Mouse (Mus musculus) embryonic facial prominence, embryonic 13.5 days (tissue): Measurements from ENCODE around the gene Stag1. TPM values are rescaled to one million over a fixed set of nuclear protein-coding genes. Genes with fewer than 3 reads are reported as not detected.

Experiments
- ATAC-seq: fragments of 200-750 bp; cut with Nextera tagmentation; 2 replicates; pipeline ENCODE4 v1.8.0; 2017; ENCODE audit warnings: low read depth; ENCODE audit not compliant: insufficient number of reproducible peaks, insufficient read depth, low FRiP score, low TSS enrichment
- H3K27ac ChIP-seq: fragments of 300-500 bp; sonication (generic); 2 replicates; pipeline ENCODE4 v1.5.1; 2015; ENCODE audit warnings: moderate library complexity, mild to moderate bottlenecking, inconsistent platforms
- H3K27me3 ChIP-seq: fragments of 300-500 bp; sonication (generic); 2 replicates; pipeline ENCODE4 v1.6.1; 2015; ENCODE audit warnings: mild to moderate bottlenecking, inconsistent platforms
- H3K36me3 ChIP-seq: fragments of 300-500 bp; sonication (generic); 2 replicates; pipeline ENCODE4 v1.6.1; 2015; ENCODE audit warnings: mild to moderate bottlenecking, inconsistent platforms
- H3K4me1 ChIP-seq: fragments of 300-500 bp; sonication (generic); 2 replicates; pipeline ENCODE4 v1.6.1; 2015; ENCODE audit warnings: inconsistent platforms
- H3K4me2 ChIP-seq: fragments of 300-500 bp; sonication (generic); 2 replicates; pipeline ENCODE4 v1.6.1; 2015; ENCODE audit warnings: moderate library complexity, mild to moderate bottlenecking, inconsistent platforms
- H3K4me3 ChIP-seq: fragments of 300-500 bp; sonication (generic); 2 replicates; pipeline ENCODE4 v1.5.1; 2015; ENCODE audit warnings: mild to moderate bottlenecking, inconsistent platforms
- H3K9ac ChIP-seq: fragments of 300-500 bp; sonication (generic); 2 replicates; pipeline ENCODE4 v1.6.1; 2015; ENCODE audit warnings: mild to moderate bottlenecking, inconsistent platforms
- H3K9me3 ChIP-seq: fragments of 300-500 bp; sonication (generic); 2 replicates; pipeline ENCODE4 v1.6.1; 2016; ENCODE audit warnings: inconsistent platforms
- WGBS: fragments of 180-500 bp; shearing (Covaris S2); methylation state at CpG from one replicate; pipeline ENCODE4 v1.1.7; 2015; ENCODE audit warnings: mixed read lengths; 5-methylcytosine and 5-hydroxymethylcytosine counted together
- polyA plus RNA-seq: library from polyadenylated mRNA; unstranded; fragments of >200 nt; fragmentation: Nextera tagmentation; extraction: Ambion mirVana; gene quantifications from 2 replicates; pipeline ENCODE4 v1.2.1, GENCODE M21; 2015

Stag1 gene
- polyA plus RNA-seq, 1 experiment from 2014 or later: 60.1 TPM

DNA sequence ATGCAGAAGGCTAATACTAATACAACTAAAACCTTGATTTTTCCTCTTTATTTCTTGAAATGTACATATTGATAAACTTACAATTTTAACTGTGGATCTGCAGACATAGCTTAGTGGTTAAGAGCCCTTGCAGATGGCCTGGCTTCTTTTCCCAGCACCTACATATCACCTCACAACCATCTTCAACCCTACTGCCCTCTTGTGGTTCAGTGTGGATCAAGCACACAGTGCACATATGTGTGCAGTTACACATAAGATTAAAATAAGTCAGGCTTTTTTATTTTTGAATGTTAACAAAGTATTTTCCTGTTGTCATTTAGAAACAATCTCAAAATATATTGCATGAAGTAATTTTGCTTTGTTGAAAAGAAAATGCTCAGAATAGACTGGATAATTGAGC, 312.8 kb downstream of the Stag1 start:
- Histone ChIP-seq H3K4me1 (no peaks in the 10 kb centered on the region), H3K9me3 (no peaks in the 10 kb centered on the region), H3K27ac (no peak overlapping the region), H3K36me3 (peaks cover 29% of the 10 kb centered on the region), H3K9ac (no peak overlapping the region), H3K4me2 (no peak overlapping the region), H3K4me3 (no peak overlapping the region), H3K27me3 (no peaks in the 10 kb centered on the region)
- ATAC-seq: no peak

DNA sequence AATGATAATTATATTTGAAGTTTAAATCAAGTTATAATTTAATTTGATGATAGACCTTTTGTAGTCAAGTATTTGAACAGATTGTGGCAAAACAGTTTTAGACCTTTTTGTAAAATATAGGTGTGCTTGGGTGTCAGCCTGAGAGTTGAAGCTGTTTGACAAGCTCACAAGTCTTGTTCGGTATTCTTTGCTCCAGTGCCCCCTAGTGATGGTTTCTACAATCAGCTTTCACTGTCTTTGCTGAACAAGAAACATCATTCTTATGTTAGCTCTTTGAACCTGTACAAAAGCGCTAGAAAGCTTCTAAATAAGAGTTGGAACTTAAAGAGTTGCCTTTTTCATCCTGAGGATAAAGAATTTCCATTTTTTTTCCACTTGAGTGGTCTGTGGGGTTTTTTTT, 319.5 kb downstream of the Stag1 start:
- WGBS: 50% methylated on average over 2 of the region's 2 CpGs

DNA sequence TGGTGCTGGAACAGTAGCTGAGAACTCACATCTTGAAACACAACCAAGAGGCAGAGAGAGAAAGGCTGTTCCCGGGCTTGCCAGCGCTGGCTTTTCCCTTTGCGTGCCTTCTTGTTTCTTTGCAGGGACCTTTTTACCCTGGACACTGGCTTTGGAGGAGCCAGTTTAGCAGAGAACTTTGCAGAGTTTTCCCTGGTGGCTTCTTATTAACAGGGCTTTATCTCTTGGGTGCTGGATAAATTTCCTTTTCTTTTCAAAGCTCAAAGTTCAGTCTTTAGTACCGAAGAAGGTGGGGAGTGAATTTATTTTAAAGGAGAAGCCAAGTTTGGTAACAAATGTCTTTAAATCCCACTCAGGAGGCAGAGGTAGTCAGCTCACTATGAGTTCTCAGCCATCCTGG, 329.0 kb downstream of the Stag1 start:
- Histone ChIP-seq H3K9me3 (0 out of 2 replicates have a peak, but pooled peaks cover 3% of the 10 kb centered on the region), H3K36me3 (peaks cover 40% of the 10 kb centered on the region), H3K4me2 (no peak overlapping the region), H3K9ac (no peak overlapping the region), H3K4me1 (no peaks in the 10 kb centered on the region), H3K4me3 (no peak overlapping the region), H3K27me3 (no peaks in the 10 kb centered on the region), H3K27ac (no peak overlapping the region)
- ATAC-seq: no peak
- WGBS: 95% methylated on average over 4 of the region's 4 CpGs

More for the DNA sequence above, 319.5 kb downstream of the Stag1 start:
- ATAC-seq: no peak
- H3K4me1 ChIP-seq: no peaks in the 10 kb centered on the region
- no peak overlapping the region for H3K4me3 ChIP-seq
- no peaks in the 10 kb centered on the region for H3K9me3 ChIP-seq
- no peak overlapping the region for H3K4me2 ChIP-seq
- no peak overlapping the region for H3K27ac ChIP-seq
- H3K9ac ChIP-seq: no peak overlapping the region
- H3K36me3 ChIP-seq: no peaks in the 10 kb centered on the region
- H3K27me3 ChIP-seq: no peaks in the 10 kb centered on the region

DNA sequence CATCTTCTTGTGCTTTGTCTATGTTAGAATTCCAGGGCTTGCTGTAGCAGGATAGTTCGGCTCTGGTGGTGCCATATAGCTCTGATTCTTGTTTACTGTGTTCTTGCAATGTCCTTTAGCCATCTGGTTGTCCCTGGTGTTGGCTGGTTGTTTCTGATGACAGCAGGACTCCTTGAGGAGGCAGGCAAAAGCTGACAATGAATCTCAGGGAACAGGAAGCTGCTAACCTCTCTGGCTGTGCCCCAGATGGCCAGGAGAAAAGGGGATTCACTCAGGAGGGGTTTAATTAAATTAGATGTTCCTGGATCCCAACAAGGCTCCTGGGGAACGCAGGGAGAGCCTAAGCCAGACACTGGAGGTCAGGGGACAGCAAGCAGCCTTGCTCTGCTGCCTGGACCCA, 344.4 kb downstream of the Stag1 start:
- WGBS: 50% methylated on average over 2 of the region's 2 CpGs
- H3K36me3 ChIP-seq: peaks cover 10% of the 10 kb centered on the region
- H3K9me3 ChIP-seq: no peaks in the 10 kb centered on the region
- no peaks in the 10 kb centered on the region for H3K27me3 ChIP-seq
- H3K4me1 ChIP-seq: no peaks in the 10 kb centered on the region
- H3K4me2 ChIP-seq: no peak overlapping the region
- ATAC-seq: no peak
- no peak overlapping the region for H3K27ac ChIP-seq
- H3K4me3 ChIP-seq: no peak overlapping the region
- no peak overlapping the region for H3K9ac ChIP-seq

DNA sequence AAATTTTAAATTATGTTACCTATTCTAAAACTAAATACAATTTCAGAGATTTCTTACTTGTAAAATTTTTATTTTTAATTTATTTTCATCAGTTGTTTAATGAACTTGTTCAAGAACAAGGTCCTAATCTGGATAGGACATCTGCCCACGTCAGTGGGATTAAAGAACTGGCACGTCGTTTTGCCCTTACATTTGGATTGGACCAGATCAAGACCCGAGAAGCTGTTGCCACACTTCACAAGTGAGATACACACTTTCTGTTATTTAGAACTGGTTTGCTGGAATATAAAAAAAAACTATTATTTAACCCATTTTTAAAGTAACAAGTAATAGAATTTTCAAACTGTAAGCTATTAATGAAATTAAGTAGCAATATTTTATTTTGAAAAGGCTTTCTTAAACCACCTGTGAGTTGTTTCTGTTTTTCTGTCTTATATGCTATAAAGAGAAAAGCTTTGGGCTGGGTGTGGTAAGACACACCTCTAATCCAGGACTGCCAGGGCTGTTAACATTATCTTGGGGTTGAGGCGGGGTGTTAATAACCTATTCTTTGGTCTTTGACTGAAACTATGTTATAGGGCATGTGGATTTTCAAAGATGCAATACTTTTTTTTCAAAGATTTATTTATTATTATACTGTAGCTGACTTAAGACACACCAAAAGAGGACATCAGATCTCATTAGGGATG, 347.2 kb downstream of the Stag1 start:
- H3K27me3 ChIP-seq: no peaks in the 10 kb centered on the region
- 94% methylated on average over 5 of the region's 5 CpGs for WGBS

DNA sequence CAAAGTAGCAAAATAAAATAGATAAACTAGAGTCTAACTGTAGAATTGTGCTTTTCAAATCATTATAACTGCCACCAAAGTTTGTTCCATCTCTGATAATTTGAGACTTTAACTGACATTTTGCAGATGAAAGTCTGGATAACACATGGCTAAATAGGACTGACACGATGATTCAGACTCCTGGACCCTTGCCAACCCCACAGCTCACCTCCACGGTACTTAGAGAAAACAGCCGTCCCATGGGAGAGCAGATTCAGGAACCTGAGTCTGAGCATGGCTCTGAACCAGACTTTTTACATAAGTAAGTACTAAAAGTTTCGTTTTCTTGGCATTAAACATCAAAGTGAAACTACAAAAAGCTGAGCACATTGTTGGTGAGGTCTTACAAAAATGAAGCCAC, 353.9 kb downstream of the Stag1 start:
- Histone ChIP-seq H3K9me3 (no peaks in the 10 kb centered on the region), H3K9ac (no peak overlapping the region), H3K4me1 (no peaks in the 10 kb centered on the region), H3K27me3 (no peaks in the 10 kb centered on the region), H3K36me3 (peaks cover 53% of the 10 kb centered on the region), H3K4me2 (no peak overlapping the region), H3K27ac (peak overlapping the region; percentile 22; the same call in 1 of the 2 replicates), H3K4me3 (no peak overlapping the region)
- 34% methylated on average over 4 of the region's 4 CpGs for WGBS
- ATAC-seq: no peak

More for the DNA sequence above, 347.2 kb downstream of the Stag1 start:
- no peaks in the 10 kb centered on the region for H3K9me3 ChIP-seq
- H3K27ac ChIP-seq: no peak overlapping the region
- H3K36me3 ChIP-seq: peaks cover 22% of the 10 kb centered on the region
- H3K4me3 ChIP-seq: no peak overlapping the region
- H3K4me2 ChIP-seq: no peak overlapping the region
- no peak for ATAC-seq
- H3K9ac ChIP-seq: no peak overlapping the region
- no peaks in the 10 kb centered on the region for H3K4me1 ChIP-seq

DNA sequence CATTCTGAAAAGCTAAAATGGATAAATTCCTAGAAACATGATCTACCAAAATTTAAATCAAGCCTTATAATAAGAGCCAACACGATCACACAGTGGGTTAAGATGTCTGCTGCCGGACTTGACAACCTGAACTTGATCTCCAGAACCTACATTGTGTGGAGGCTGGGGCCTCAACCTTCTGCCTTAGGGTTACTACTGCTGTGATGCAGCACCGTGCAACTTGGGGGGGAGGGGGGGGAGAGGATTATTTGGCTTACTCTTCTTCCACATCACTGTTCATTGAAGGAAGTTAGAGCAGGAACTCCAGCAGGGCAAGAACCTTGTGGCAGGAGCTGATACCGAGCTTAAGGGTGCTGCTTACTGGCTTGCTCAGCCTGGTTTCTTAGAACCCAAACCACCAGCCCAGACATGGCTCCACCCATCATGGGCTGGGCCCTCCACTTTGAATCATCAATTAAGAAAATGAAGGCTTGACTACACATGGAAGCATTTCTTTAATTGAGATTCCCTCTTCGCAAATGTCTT, 365.4 kb downstream of the Stag1 start:
- H3K9me3 ChIP-seq: no peaks in the 10 kb centered on the region
- no peak overlapping the region for H3K27ac ChIP-seq
- no peaks in the 10 kb centered on the region for H3K27me3 ChIP-seq
- H3K4me1 ChIP-seq: 0 out of 2 replicates have a peak, but pooled peaks cover 3% of the 10 kb centered on the region
- 61% methylated on average over 5 of the region's 5 CpGs for whole genome bisulfite sequencing
- no peak overlapping the region for H3K4me2 ChIP-seq
- H3K9ac ChIP-seq: no peak overlapping the region
- ATAC-seq: no peak
- no peak overlapping the region for H3K4me3 ChIP-seq
- H3K36me3 ChIP-seq: peaks cover 21% of the 10 kb centered on the region

DNA sequence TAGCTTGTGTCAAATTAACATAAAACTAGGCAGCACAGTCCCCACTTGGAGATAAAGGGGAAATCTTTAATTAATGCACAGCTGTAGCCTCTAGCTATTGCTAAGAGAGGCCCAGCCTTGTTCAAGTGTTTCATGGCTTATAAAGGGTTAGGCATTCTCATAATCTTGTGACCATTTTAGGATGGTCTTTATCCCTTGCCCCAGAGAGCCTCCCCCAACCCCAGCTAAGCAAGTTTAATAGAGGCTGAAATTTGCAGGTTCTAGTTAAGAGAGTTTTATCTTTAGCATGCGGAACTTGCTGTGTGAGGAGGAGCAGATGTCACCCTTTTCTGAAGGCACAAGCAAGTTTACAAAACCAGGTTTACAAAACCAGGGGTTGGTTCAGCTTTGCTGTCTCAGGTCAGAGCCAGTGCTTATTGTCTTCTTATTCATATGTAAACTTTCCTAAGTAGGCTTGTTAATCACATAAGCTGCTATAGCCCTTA, 365.9 kb downstream of the Stag1 start:
- Histone ChIP-seq H3K9ac (no peak overlapping the region), H3K4me3 (no peak overlapping the region), H3K9me3 (no peaks in the 10 kb centered on the region), H3K36me3 (peaks cover 19% of the 10 kb centered on the region), H3K4me1 (0 out of 2 replicates have a peak, but pooled peaks cover 3% of the 10 kb centered on the region), H3K27ac (no peak overlapping the region), H3K4me2 (no peak overlapping the region), H3K27me3 (no peaks in the 10 kb centered on the region)
- 56% methylated on average over 1 of the region's 1 CpGs for WGBS
- no peak for ATAC-seq

DNA sequence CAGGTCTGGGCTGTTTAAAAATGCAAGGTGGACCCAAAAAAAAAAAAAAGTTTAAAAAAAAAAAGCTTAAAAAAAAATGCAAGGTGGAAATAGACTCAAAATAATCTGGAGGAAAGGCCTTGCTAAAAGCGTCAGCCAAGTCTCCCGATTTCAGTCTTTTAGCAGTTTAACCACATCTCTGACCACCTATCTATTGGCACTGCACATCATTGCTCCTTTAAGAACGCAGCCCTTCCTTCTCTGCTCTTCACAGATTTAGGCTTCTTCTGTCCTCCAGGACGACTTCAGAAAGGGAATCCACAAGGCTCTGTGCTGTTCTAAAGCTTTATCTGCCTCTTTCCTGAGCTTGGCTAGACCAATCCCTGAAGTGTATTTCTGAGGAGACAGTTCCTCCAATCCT, 366.5 kb downstream of the Stag1 start:
- WGBS: 79% methylated on average over 4 of the region's 4 CpGs
- H3K27me3 ChIP-seq: no peaks in the 10 kb centered on the region
- no peak overlapping the region for H3K27ac ChIP-seq
- H3K36me3 ChIP-seq: peaks cover 13% of the 10 kb centered on the region
- H3K4me2 ChIP-seq: no peak overlapping the region
- H3K4me3 ChIP-seq: no peak overlapping the region
- H3K9ac ChIP-seq: no peak overlapping the region
- no peaks in the 10 kb centered on the region for H3K9me3 ChIP-seq
- 0 out of 2 replicates have a peak, but pooled peaks cover 3% of the 10 kb centered on the region for H3K4me1 ChIP-seq
- ATAC-seq: no peak

DNA sequence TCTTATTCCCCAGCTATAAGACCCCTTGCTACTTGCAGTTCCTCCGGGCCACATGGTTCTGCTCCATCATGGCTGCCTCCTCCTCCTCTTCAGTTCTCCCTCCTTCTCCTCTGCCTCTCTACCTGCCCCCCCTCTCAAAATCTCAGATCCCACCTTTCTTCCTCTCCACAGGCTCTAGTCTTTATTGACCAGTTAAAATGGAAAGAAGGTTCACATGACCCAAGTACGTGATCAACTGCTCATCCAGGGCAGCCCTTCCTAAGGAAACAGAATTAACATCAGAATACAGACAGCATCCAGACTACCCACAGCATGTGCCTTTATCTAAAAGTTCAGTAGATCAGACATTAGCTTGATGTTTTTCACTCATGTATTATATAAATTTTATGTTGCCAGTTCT, 371.9 kb downstream of the Stag1 start:
- H3K9ac ChIP-seq: no peak overlapping the region
- 93% methylated on average over 2 of the region's 2 CpGs for WGBS
- H3K27ac ChIP-seq: no peak overlapping the region
- no peaks in the 10 kb centered on the region for H3K9me3 ChIP-seq
- no peaks in the 10 kb centered on the region for H3K36me3 ChIP-seq
- no peaks in the 10 kb centered on the region for H3K27me3 ChIP-seq
- ATAC-seq: no peak
- H3K4me3 ChIP-seq: no peak overlapping the region
- no peak overlapping the region for H3K4me2 ChIP-seq
- no peaks in the 10 kb centered on the region for H3K4me1 ChIP-seq

DNA sequence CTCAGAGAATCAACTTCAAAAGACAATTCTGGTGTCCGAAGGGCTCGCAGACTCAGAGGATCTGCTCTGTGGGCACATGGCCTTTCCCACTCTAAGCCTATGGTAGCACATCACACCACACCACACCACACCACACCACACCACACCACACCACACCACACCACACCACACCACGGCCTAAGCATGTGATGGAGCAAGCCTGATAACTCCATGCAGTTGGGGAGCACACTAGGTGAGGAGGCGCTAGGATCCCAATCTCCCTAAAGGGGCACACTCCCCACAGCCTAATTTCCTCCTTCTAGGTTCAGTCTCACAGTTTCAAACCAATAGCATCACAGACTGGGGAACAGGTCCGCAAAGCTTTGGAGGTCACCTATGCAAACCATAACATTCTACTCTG, 381.1 kb downstream of the Stag1 start:
- Histone ChIP-seq H3K9ac (no peak overlapping the region), H3K4me3 (no peak overlapping the region), H3K4me2 (no peak overlapping the region), H3K4me1 (peaks cover 10% of the 10 kb centered on the region), H3K9me3 (no peaks in the 10 kb centered on the region), H3K27me3 (no peaks in the 10 kb centered on the region), H3K27ac (no peak overlapping the region), H3K36me3 (peaks cover 20% of the 10 kb centered on the region)
- 89% methylated on average over 5 of the region's 5 CpGs for WGBS
- ATAC-seq: no peak

DNA sequence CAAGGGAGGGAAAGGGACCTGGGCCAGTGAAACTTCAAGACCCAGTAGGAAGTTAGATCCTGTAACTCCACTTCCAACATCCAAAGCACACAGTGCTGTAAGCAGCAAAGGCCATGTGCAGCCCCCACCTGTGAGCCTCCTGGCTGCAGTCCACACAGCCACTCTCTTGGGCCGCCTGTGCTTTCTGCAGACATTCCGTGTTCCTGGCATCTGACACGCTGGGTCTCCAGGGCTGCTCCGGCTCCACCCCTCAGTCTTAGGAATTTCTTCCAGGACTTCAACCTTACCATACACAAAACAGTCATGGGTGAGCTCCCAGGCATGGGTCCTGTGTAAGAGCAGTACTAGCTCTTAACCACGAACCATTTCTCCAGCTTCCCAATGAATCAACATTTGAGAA, 381.7 kb downstream of the Stag1 start:
- no peaks in the 10 kb centered on the region for H3K9me3 ChIP-seq
- 51% methylated on average over 5 of the region's 5 CpGs for WGBS
- H3K4me3 ChIP-seq: no peak overlapping the region
- peak; percentile 32; the same call in 1 of the 2 replicates for ATAC-seq
- H3K27ac ChIP-seq: no peak overlapping the region
- peaks cover 26% of the 10 kb centered on the region for H3K36me3 ChIP-seq
- no peaks in the 10 kb centered on the region for H3K27me3 ChIP-seq
- peaks cover 10% of the 10 kb centered on the region for H3K4me1 ChIP-seq
- H3K4me2 ChIP-seq: no peak overlapping the region
- H3K9ac ChIP-seq: no peak overlapping the region
